Mouse (Mus musculus) embryonic facial prominence, embryonic 12.5 days (tissue): ENCODE measurements around the gene T2. TPM values are rescaled to one million over a fixed set of nuclear protein-coding genes. Genes with fewer than 3 reads are reported as not detected.

Experiments
- ATAC-seq: fragments of 200-750 bp; cut with Nextera tagmentation; 2 replicates; pipeline ENCODE4 v1.8.0; 2017; ENCODE audit not compliant: insufficient number of reproducible peaks, insufficient read depth, low FRiP score, low TSS enrichment
- H3K27ac ChIP-seq: fragments of 300-500 bp; sonication (generic); 2 replicates; pipeline ENCODE4 v1.5.1; 2016; ENCODE audit warnings: mild to moderate bottlenecking
- H3K27me3 ChIP-seq: fragments of 300-500 bp; sonication (generic); 2 replicates; pipeline ENCODE4 v1.6.1; 2016; ENCODE audit warnings: mild to moderate bottlenecking, moderate library complexity
- H3K36me3 ChIP-seq: fragments of 300-500 bp; sonication (generic); 2 replicates; pipeline ENCODE4 v1.6.1; 2016; ENCODE audit warnings: mild to moderate bottlenecking
- H3K4me1 ChIP-seq: fragments of 300-500 bp; sonication (generic); 2 replicates; pipeline ENCODE4 v1.6.1; 2016
- H3K4me2 ChIP-seq: fragments of 300-500 bp; sonication (generic); replicated peaks from 2 replicates; pipeline ENCODE4 v1.6.1; 2016; ENCODE audit warnings: mild to moderate bottlenecking, moderate library complexity
- H3K4me3 ChIP-seq: fragments of 300-500 bp; sonication (generic); 2 replicates; pipeline ENCODE4 v1.5.1; 2016; ENCODE audit warnings: mild to moderate bottlenecking
- H3K9ac ChIP-seq: fragments of 300-500 bp; sonication (generic); 2 replicates; pipeline ENCODE4 v1.6.1; 2016; ENCODE audit warnings: mild to moderate bottlenecking, moderate library complexity
- H3K9me3 ChIP-seq: fragments of 300-500 bp; sonication (generic); 2 replicates; pipeline ENCODE4 v1.6.1; 2016; ENCODE audit warnings: mild to moderate bottlenecking, moderate library complexity
- WGBS: fragments of 180-500 bp; shearing (Covaris S2); methylation state at CpG from one replicate; pipeline ENCODE4 v1.1.7; 2016; 5-methylcytosine and 5-hydroxymethylcytosine counted together
- polyA plus RNA-seq: library from polyadenylated mRNA; unstranded; fragments of >200 nt; fragmentation: Nextera tagmentation; extraction: Ambion mirVana; gene quantifications from 2 replicates; pipeline ENCODE4 v1.2.1, GENCODE M21; 2016

Gene T2
- polyA plus RNA-seq, 1 experiment from 2014 or later, result 1.2 TPM

- Histone ChIP-seq H3K9me3 (no peaks in the 10 kb centered on the region), H3K9ac (peak overlapping the region; percentile 63), H3K4me3 (peak overlapping the region; percentile 61), H3K4me2 (peak overlapping the region; percentile 100), H3K36me3 (no peaks in the 10 kb centered on the region), H3K27ac (no peak overlapping the region), H3K27me3 (peaks cover 47% of the 10 kb centered on the region), H3K4me1 (peaks cover 14% of the 10 kb centered on the region; the same call in 1 of the 2 replicates)
- WGBS, result under 1% methylated on average over 58 of the region's 92 CpGs
- peak; percentile 59 for ATAC-seq
These were observed 15.1 kb upstream of the T2 start for GRCm38 (mm10) chr17:8340407-8341359.

- Histone ChIP-seq H3K27ac (no peak overlapping the region), H3K36me3 (no peaks in the 10 kb centered on the region), H3K9ac (peak overlapping the region; percentile 63), H3K4me2 (peak overlapping the region; percentile 100), H3K4me1 (peaks cover 14% of the 10 kb centered on the region; the same call in 1 of the 2 replicates), H3K27me3 (peaks cover 47% of the 10 kb centered on the region), H3K4me3 (peak overlapping the region; percentile 61), H3K9me3 (no peaks in the 10 kb centered on the region)
- 12% methylated on average over 46 of the region's 46 CpGs for WGBS
- ATAC-seq, result 0 out of 2 replicates have a peak, but pooled peaks have one; percentile 8
These were observed 14.3 kb upstream of the T2 start for GRCm38 (mm10) chr17:8341360-8341963.

- Histone ChIP-seq H3K36me3 (no peaks in the 10 kb centered on the region), H3K4me1 (peaks cover 14% of the 10 kb centered on the region; the same call in 1 of the 2 replicates), H3K4me2 (no peak overlapping the region), H3K9me3 (no peaks in the 10 kb centered on the region), H3K4me3 (no peak overlapping the region), H3K27ac (no peak overlapping the region), H3K9ac (no peak overlapping the region), H3K27me3 (peaks cover 47% of the 10 kb centered on the region)
- ATAC-seq, result no peak
- WGBS, result 46% methylated on average over 5 of the region's 5 CpGs
These were observed 13.1 kb upstream of the T2 start for GRCm38 (mm10) chr17:8342706-8343105.

DNA sequence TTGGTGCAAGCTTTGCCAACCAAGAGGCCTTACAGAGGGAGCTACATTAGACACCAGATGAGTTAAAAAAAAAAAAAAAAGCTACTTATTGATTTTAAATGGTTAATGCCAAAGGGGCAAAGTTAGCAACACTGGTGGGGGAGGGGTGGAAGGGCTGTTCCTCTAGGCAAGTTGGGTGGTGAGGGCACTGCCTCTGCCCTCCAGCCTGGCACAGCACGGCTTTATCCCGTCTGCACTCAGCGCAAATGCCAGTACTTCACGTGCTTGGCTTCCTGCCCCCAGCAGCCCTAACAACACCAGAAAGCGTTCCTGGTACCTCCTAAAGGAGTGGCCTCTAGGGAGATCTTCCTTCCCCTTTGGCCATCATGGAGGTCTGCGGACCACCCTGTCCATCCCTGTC is 12.4 kb upstream of the T2 start:
- peaks cover 14% of the 10 kb centered on the region; the same call in 1 of the 2 replicates for H3K4me1 ChIP-seq
- WGBS, result 75% methylated on average over 6 of the region's 6 CpGs
- ATAC-seq, result no peak
- H3K27ac ChIP-seq, result no peak overlapping the region
- H3K9me3 ChIP-seq, result no peaks in the 10 kb centered on the region
- no peak overlapping the region for H3K9ac ChIP-seq
- no peaks in the 10 kb centered on the region for H3K36me3 ChIP-seq
- H3K27me3 ChIP-seq, result peaks cover 44% of the 10 kb centered on the region
- no peak overlapping the region for H3K4me2 ChIP-seq
- H3K4me3 ChIP-seq, result no peak overlapping the region

- Histone ChIP-seq H3K27ac (no peak overlapping the region), H3K4me1 (no peaks in the 10 kb centered on the region), H3K9ac (no peak overlapping the region), H3K9me3 (no peaks in the 10 kb centered on the region), H3K4me2 (no peak overlapping the region), H3K36me3 (no peaks in the 10 kb centered on the region), H3K4me3 (no peak overlapping the region), H3K27me3 (peaks cover under 1% of the 10 kb centered on the region; the same call in 1 of the 2 replicates)
- 68% methylated on average over 5 of the region's 5 CpGs for WGBS
- ATAC-seq, result no peak
These were observed 8.0 kb upstream of the T2 start for GRCm38 (mm10) chr17:8347765-8348285.

DNA sequence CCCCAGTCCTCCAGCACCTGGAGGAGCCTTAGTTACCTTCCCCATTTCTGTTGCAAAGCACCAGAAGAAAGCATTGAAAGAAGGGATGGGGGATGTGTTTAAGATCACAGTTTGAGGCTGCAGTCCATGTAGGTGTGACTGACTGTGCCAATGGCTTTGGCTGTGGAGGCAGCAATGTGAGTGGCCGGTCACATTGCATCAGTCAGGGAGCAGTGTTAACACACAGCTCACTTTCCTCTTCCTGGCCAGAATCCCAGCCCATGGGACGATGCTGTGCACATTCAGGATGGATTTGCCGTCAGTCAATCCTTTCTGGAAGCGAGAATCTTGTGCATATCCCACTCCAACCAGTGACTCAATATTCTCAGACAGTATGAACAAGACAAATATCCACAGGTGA is 6.9 kb upstream of the T2 start:
- ATAC-seq, result no peak
- H3K9ac ChIP-seq, result no peak overlapping the region
- H3K36me3 ChIP-seq, result no peaks in the 10 kb centered on the region
- no peak overlapping the region for H3K27ac ChIP-seq
- no peaks in the 10 kb centered on the region for H3K4me1 ChIP-seq
- H3K4me3 ChIP-seq, result no peak overlapping the region
- H3K27me3 ChIP-seq, result no peaks in the 10 kb centered on the region
- no peaks in the 10 kb centered on the region for H3K9me3 ChIP-seq
- WGBS, result 87% methylated on average over 4 of the region's 4 CpGs
- H3K4me2 ChIP-seq, result no peak overlapping the region

DNA sequence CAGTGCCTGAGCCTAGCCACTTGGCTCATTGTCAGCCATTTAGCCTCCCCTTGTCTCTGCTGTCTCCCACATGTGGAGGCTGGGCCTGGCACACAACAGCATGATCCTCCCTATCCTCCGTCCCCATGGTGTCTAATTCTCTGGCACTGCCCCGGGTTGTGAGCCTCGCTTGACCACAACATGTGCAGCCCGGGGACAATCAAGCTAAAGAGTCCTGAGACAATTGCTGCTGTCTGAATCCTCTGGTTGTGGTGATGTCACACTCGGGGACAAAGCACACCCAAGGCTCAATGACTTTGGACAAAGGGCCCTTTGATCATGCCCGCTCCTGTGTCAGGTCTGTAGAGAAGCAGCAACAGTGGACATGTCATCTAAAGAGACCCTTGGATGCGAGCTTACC is 4.7 kb upstream of the T2 start:
- no peak for ATAC-seq
- H3K27me3 ChIP-seq, result no peaks in the 10 kb centered on the region
- H3K27ac ChIP-seq, result no peak overlapping the region
- H3K4me3 ChIP-seq, result no peak overlapping the region
- no peaks in the 10 kb centered on the region for H3K36me3 ChIP-seq
- H3K9ac ChIP-seq, result no peak overlapping the region
- WGBS, result 56% methylated on average over 7 of the region's 7 CpGs
- no peaks in the 10 kb centered on the region for H3K9me3 ChIP-seq
- H3K4me2 ChIP-seq, result no peak overlapping the region
- H3K4me1 ChIP-seq, result no peaks in the 10 kb centered on the region

DNA sequence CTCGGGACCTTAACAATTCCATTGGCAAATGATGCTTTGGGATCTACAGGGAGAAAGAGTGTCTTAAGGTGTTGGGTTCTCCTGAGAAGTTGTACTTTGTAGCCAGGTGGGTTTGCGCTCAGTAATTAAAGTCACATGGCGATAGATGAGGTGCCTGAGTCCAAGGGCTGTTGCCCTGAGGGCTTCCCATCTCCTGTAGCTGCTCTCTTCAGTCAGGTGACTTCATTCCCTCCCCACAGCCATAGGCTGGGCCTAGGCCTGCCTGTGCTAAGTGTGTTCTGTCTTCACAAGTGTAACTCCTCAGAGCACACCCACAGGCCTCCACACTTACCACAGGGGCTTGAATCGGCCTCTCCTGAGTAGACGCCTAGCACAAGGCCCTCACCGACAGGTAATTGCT is 1.7 kb downstream of the T2 start:
- H3K27ac ChIP-seq, result no peak overlapping the region

GRCm38 (mm10) chr17:8360876-8361275 is 5.1 kb downstream of the T2 start:
- WGBS, result 90% methylated on average over 5 of the region's 5 CpGs

More for the DNA sequence above, 1.7 kb downstream of the T2 start:
- no peak overlapping the region for H3K4me3 ChIP-seq
- H3K4me2 ChIP-seq, result no peak overlapping the region
- ATAC-seq, result no peak
- H3K9ac ChIP-seq, result no peak overlapping the region
- no peaks in the 10 kb centered on the region for H3K36me3 ChIP-seq
- 88% methylated on average over 6 of the region's 6 CpGs for WGBS
- no peaks in the 10 kb centered on the region for H3K27me3 ChIP-seq
- no peaks in the 10 kb centered on the region for H3K9me3 ChIP-seq
- peaks cover 12% of the 10 kb centered on the region for H3K4me1 ChIP-seq

GRCm38 (mm10) chr17:8361281-8362103 is 5.7 kb downstream of the T2 start:
- no peak for ATAC-seq
- no peak overlapping the region for H3K9ac ChIP-seq
- H3K9me3 ChIP-seq, result no peaks in the 10 kb centered on the region
- no peaks in the 10 kb centered on the region for H3K36me3 ChIP-seq
- no peaks in the 10 kb centered on the region for H3K27me3 ChIP-seq
- no peak overlapping the region for H3K4me2 ChIP-seq
- H3K4me1 ChIP-seq, result peaks cover 14% of the 10 kb centered on the region
- no peak overlapping the region for H3K27ac ChIP-seq
- WGBS, result 72% methylated on average over 10 of the region's 10 CpGs
- H3K4me3 ChIP-seq, result no peak overlapping the region

More at GRCm38 (mm10) chr17:8360876-8361275, 5.1 kb downstream of the T2 start:
- no peaks in the 10 kb centered on the region for H3K9me3 ChIP-seq
- H3K9ac ChIP-seq, result no peak overlapping the region
- no peak overlapping the region for H3K4me2 ChIP-seq
- no peak overlapping the region for H3K27ac ChIP-seq
- H3K27me3 ChIP-seq, result no peaks in the 10 kb centered on the region
- H3K4me3 ChIP-seq, result no peak overlapping the region
- no peaks in the 10 kb centered on the region for H3K36me3 ChIP-seq
- peaks cover 14% of the 10 kb centered on the region for H3K4me1 ChIP-seq
- ATAC-seq, result no peak
